Mouse (Mus musculus) embryonic facial prominence, embryonic 10.5 days (tissue): Measurements from ENCODE around the gene Scn1b. TPM values are rescaled to one million over a fixed set of nuclear protein-coding genes. Genes with fewer than 3 reads are reported as not detected.
A peak's percentile ranks its signal among the peaks of the same experiment; 100 is the strongest.

ENCODE experiments used
- DNase-seq: peaks from one replicate; pipeline ENCODE4 v3.0.0-alpha.2; 2017; ENCODE audit warnings: low spot score
- H3K27ac ChIP-seq: fragments of 300-500 bp; sonication (generic); replicated peaks from 2 replicates; pipeline ENCODE4 v1.5.1; 2016; ENCODE audit warnings: mild to moderate bottlenecking
- H3K27me3 ChIP-seq: fragments of 300-500 bp; sonication (generic); replicated peaks from 2 replicates; pipeline ENCODE4 v1.6.1; 2016; ENCODE audit warnings: low read depth, mild to moderate bottlenecking; ENCODE audit not compliant: poor library complexity, severe bottlenecking
- H3K36me3 ChIP-seq: fragments of 300-500 bp; sonication (generic); replicated peaks from 2 replicates; pipeline ENCODE4 v1.6.1; 2016; ENCODE audit warnings: mild to moderate bottlenecking, moderate library complexity
- H3K4me1 ChIP-seq: fragments of 300-500 bp; sonication (generic); 2 replicates; pipeline ENCODE4 v1.6.1; 2016
- H3K4me3 ChIP-seq: fragments of 300-500 bp; sonication (generic); 2 replicates; pipeline ENCODE4 v1.5.1; 2016; ENCODE audit warnings: mild to moderate bottlenecking, moderate library complexity
- H3K9me3 ChIP-seq: fragments of 300-500 bp; sonication (generic); 2 replicates; pipeline ENCODE4 v1.6.1; 2016; ENCODE audit warnings: mild to moderate bottlenecking
- WGBS: fragments of 180-500 bp; shearing (Covaris S2); methylation state at CpG from one replicate; pipeline ENCODE4 v1.1.7; 2016; 5-methylcytosine and 5-hydroxymethylcytosine counted together
- polyA plus RNA-seq: library from polyadenylated mRNA; unstranded; fragments of >200 nt; fragmentation: Nextera tagmentation; extraction: Ambion mirVana; gene quantifications from 2 replicates; pipeline ENCODE4 v1.2.1, GENCODE M21; 2016

Gene Scn1b
- 1.2 and 1.3 TPM in 2 replicates for polyA plus RNA-seq

- H3K27ac ChIP-seq, result peak within 1 kb of the TSS; percentile 66
Observed at GRCm38 (mm10) chr7:31126851-31127724, at the start of gene Scn1b. TSS of gene Scn1b (minus strand) at chr7:31127003.

GRCm38 (mm10) chr7:31175096-31175495, 48.3 kb upstream of the Scn1b start:
- Histone ChIP-seq H3K36me3 (no peaks in the 10 kb centered on the region), H3K4me1 (no peaks in the 10 kb centered on the region), H3K27ac (no peak overlapping the region), H3K27me3 (no peaks in the 10 kb centered on the region; the same call in 1 of the 2 replicates), H3K4me3 (no peak overlapping the region), H3K9me3 (no peaks in the 10 kb centered on the region)
- 78% methylated on average over 3 of the region's 3 CpGs for WGBS
- no peak for DNase-seq

More at GRCm38 (mm10) chr7:31126851-31127724, at the start of gene Scn1b:
- peaks cover 17% of the 10 kb centered on the region for H3K4me1 ChIP-seq
- 0 out of 2 replicates have a peak, but pooled peaks cover 2% of the 10 kb centered on the region for H3K9me3 ChIP-seq
- peaks cover 59% of the 10 kb centered on the region for H3K27me3 ChIP-seq
- H3K4me3 ChIP-seq, result peak within 1 kb of the TSS; percentile 67
- DNase-seq, result peak; percentile 63
- peaks cover 41% of the 10 kb centered on the region for H3K36me3 ChIP-seq
- 1% methylated on average over 57 of the region's 60 CpGs for WGBS

GRCm38 (mm10) chr7:31174466-31174865, 47.7 kb upstream of the Scn1b start:
- Histone ChIP-seq H3K27ac (no peak overlapping the region), H3K4me1 (no peaks in the 10 kb centered on the region), H3K36me3 (no peaks in the 10 kb centered on the region), H3K9me3 (no peaks in the 10 kb centered on the region), H3K27me3 (no peaks in the 10 kb centered on the region; the same call in 1 of the 2 replicates), H3K4me3 (no peak overlapping the region)
- 72% methylated on average over 8 of the region's 8 CpGs for WGBS
- DNase-seq, result no peak

- no peak overlapping the region for H3K27ac ChIP-seq
- no peaks in the 10 kb centered on the region for H3K27me3 ChIP-seq
- H3K4me3 ChIP-seq, result no peak overlapping the region
- DNase-seq, result peak; percentile 47
- H3K9me3 ChIP-seq, result no peaks in the 10 kb centered on the region
- no peaks in the 10 kb centered on the region for H3K4me1 ChIP-seq
- H3K36me3 ChIP-seq, result no peaks in the 10 kb centered on the region
- 24% methylated on average over 2 of the region's 2 CpGs for WGBS
Observed at GRCm38 (mm10) chr7:31172238-31172637, 45.4 kb upstream of the Scn1b start.

GRCm38 (mm10) chr7:31170520-31170919, 43.7 kb upstream of the Scn1b start:
- no peaks in the 10 kb centered on the region for H3K36me3 ChIP-seq
- no peaks in the 10 kb centered on the region for H3K27me3 ChIP-seq
- H3K4me1 ChIP-seq, result no peaks in the 10 kb centered on the region
- 95% methylated on average over 9 of the region's 9 CpGs for WGBS
- no peak overlapping the region for H3K4me3 ChIP-seq
- no peaks in the 10 kb centered on the region for H3K9me3 ChIP-seq
- no peak for DNase-seq
- no peak overlapping the region for H3K27ac ChIP-seq

GRCm38 (mm10) chr7:31168412-31168811, 41.6 kb upstream of the Scn1b start:
- H3K27me3 ChIP-seq, result no peaks in the 10 kb centered on the region
- no peak overlapping the region for H3K27ac ChIP-seq
- 60% methylated on average over 8 of the region's 8 CpGs for WGBS
- DNase-seq, result no peak
- no peak overlapping the region for H3K4me3 ChIP-seq
- H3K36me3 ChIP-seq, result no peaks in the 10 kb centered on the region
- H3K9me3 ChIP-seq, result no peaks in the 10 kb centered on the region
- no peaks in the 10 kb centered on the region for H3K4me1 ChIP-seq

GRCm38 (mm10) chr7:31164748-31165147, 37.9 kb upstream of the Scn1b start:
- DNase-seq, result no peak
- no peaks in the 10 kb centered on the region for H3K9me3 ChIP-seq
- WGBS, result 75% methylated on average over 1 of the region's 1 CpGs

GRCm38 (mm10) chr7:31163666-31164577, 37.1 kb upstream of the Scn1b start:
- Histone ChIP-seq H3K9me3 (no peaks in the 10 kb centered on the region), H3K36me3 (no peaks in the 10 kb centered on the region), H3K27ac (no peak overlapping the region), H3K27me3 (no peaks in the 10 kb centered on the region), H3K4me3 (no peak overlapping the region), H3K4me1 (0 out of 2 replicates have a peak, but pooled peaks cover 6% of the 10 kb centered on the region)
- no peak for DNase-seq
- 62% methylated on average over 3 of the region's 3 CpGs for WGBS

More at GRCm38 (mm10) chr7:31164748-31165147, 37.9 kb upstream of the Scn1b start:
- H3K27ac ChIP-seq, result no peak overlapping the region
- no peak overlapping the region for H3K4me3 ChIP-seq
- H3K36me3 ChIP-seq, result no peaks in the 10 kb centered on the region
- H3K4me1 ChIP-seq, result 0 out of 2 replicates have a peak, but pooled peaks cover 6% of the 10 kb centered on the region
- no peaks in the 10 kb centered on the region for H3K27me3 ChIP-seq

- H3K27me3 ChIP-seq, result no peaks in the 10 kb centered on the region
- no peak for DNase-seq
- no peak overlapping the region for H3K4me3 ChIP-seq
- no peak overlapping the region for H3K27ac ChIP-seq
- 0 out of 2 replicates have a peak, but pooled peaks cover 6% of the 10 kb centered on the region for H3K4me1 ChIP-seq
- H3K9me3 ChIP-seq, result no peaks in the 10 kb centered on the region
- H3K36me3 ChIP-seq, result no peaks in the 10 kb centered on the region
- WGBS, result 80% methylated on average over 11 of the region's 11 CpGs
Observed at GRCm38 (mm10) chr7:31162324-31162723, 35.5 kb upstream of the Scn1b start.

GRCm38 (mm10) chr7:31161831-31162230, 35.0 kb upstream of the Scn1b start:
- 60% methylated on average over 3 of the region's 3 CpGs for WGBS
- H3K27ac ChIP-seq, result no peak overlapping the region
- no peak overlapping the region for H3K4me3 ChIP-seq
- H3K27me3 ChIP-seq, result no peaks in the 10 kb centered on the region
- H3K9me3 ChIP-seq, result no peaks in the 10 kb centered on the region
- no peaks in the 10 kb centered on the region for H3K36me3 ChIP-seq
- DNase-seq, result no peak
- 0 out of 2 replicates have a peak, but pooled peaks cover 6% of the 10 kb centered on the region for H3K4me1 ChIP-seq

- peaks cover 9% of the 10 kb centered on the region for H3K4me1 ChIP-seq
- 75% methylated on average over 3 of the region's 3 CpGs for WGBS
- H3K27me3 ChIP-seq, result no peaks in the 10 kb centered on the region
- DNase-seq, result no peak
- H3K36me3 ChIP-seq, result no peaks in the 10 kb centered on the region
- no peak overlapping the region for H3K27ac ChIP-seq
- no peaks in the 10 kb centered on the region for H3K9me3 ChIP-seq
- H3K4me3 ChIP-seq, result no peak overlapping the region
Observed at GRCm38 (mm10) chr7:31161246-31161645, 34.4 kb upstream of the Scn1b start.

- WGBS, result 92% methylated on average over 5 of the region's 5 CpGs
- H3K27ac ChIP-seq, result no peak overlapping the region
- no peak for DNase-seq
- H3K4me1 ChIP-seq, result peaks cover 14% of the 10 kb centered on the region
- no peaks in the 10 kb centered on the region for H3K27me3 ChIP-seq
- no peaks in the 10 kb centered on the region for H3K9me3 ChIP-seq
- H3K4me3 ChIP-seq, result no peak overlapping the region
- H3K36me3 ChIP-seq, result no peaks in the 10 kb centered on the region
Observed at GRCm38 (mm10) chr7:31160763-31161162, 34.0 kb upstream of the Scn1b start.
